7 mouse cellular contexts compared by ENCODE assay signal in the genomic region with DNA sequence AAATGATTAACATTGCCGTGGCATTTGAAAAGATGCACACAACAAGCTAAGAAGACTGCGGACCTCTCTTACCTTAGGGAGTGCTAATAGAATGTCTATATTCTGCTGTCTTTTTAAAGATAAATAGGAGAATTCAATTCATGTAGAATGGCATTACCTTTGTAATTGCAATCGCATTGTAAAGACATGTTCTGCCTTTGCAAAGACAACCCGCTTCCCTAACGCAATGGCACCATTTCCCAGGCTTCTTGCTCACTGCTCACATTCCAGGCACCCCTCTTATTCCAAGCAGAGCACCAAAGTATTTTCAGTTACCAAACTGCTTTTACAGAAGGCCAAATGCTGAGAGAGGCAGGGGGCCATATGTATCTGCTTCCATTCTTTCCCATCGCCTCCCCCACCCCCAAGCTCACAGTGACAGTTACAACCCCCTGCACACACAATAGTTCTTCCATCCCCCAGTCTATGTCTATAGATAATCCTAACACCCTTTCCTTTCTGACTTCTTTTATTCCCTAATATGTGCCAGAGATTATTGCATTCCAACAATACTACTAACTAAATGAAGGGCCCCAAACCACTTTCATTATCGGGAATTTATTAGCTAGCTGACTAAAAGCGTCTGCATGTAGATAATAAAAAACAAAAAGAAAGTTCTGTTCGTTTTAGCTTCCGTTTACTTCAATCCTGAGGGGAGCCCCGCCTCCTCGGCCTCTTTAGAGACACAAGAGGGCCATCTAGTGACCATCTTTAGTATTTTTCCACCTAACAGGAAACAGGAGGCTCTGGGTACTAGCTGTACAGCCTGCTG. TPM values are rescaled to one million over a fixed set of nuclear protein-coding genes. Genes with fewer than 3 reads are reported as not detected.
A peak's percentile ranks its signal among the peaks of the same experiment; 100 is the strongest.
DNase-seq lines count a peak whose midpoint lies in the region; ATAC-seq and TF ChIP-seq lines count a peak whose summit lies in the region.

No protein-coding gene starts in this region.

- H3K36me3 ChIP-seq in forebrain, postnatal 0 days (ENCODE audit: insufficient read depth): no peaks in the 10 kb centered on the region
- no peaks in the 10 kb centered on the region for H3K36me3 ChIP-seq in hindbrain, embryonic 16.5 days (ENCODE audit: control insufficient read depth, insufficient read depth, low read length)

- peak overlapping the region; percentile 24 for H3K27ac ChIP-seq in forebrain, postnatal 0 days (ENCODE audit: low read depth, low read length)
- peak overlapping the region; percentile 61 for H3K27ac ChIP-seq in hindbrain, embryonic 16.5 days (ENCODE audit: low read depth, low read length)

- H3K4me1 ChIP-seq in forebrain, postnatal 0 days (ENCODE audit: insufficient read depth): no peaks in the 10 kb centered on the region
- no peaks in the 10 kb centered on the region for H3K4me1 ChIP-seq in hindbrain, embryonic 16.5 days (ENCODE audit: control insufficient read depth, insufficient read depth, low read depth, low read length)

- WGBS in forebrain, postnatal 0 days: 18% methylated on average over 12 of the region's 12 CpGs
- 13% methylated on average over 12 of the region's 12 CpGs for WGBS in hindbrain, embryonic 16.5 days

- H3K4me3 ChIP-seq in forebrain, postnatal 0 days (ENCODE audit: low read depth, low read length): peak overlapping the region; percentile 50
- peak overlapping the region; percentile 37 for H3K4me3 ChIP-seq in hindbrain, embryonic 16.5 days (ENCODE audit: low read length)

- TF ChIP-seq POLR2A in brain, embryonic 14.5 days (IDR thresholded peaks at IDR 0.05; ENCODE audit: borderline replicate concordance, extremely low read depth, insufficient read depth, insufficient read length, poor library complexity, severe bottlenecking): no peak

- H3K9ac ChIP-seq in forebrain, postnatal 0 days: peak overlapping the region; percentile 56; the same call in 1 of the 2 replicates
- peak overlapping the region; percentile 38; the same call in 1 of the 2 replicates for H3K9ac ChIP-seq in hindbrain, embryonic 16.5 days (ENCODE audit: low read depth, low read length)

- H3K4me2 ChIP-seq in forebrain, postnatal 0 days (ENCODE audit: low read depth): peak overlapping the region; percentile 67
- peak overlapping the region; percentile 71 for H3K4me2 ChIP-seq in hindbrain, embryonic 16.5 days (ENCODE audit: low read length)

- no peaks in the 10 kb centered on the region for H3K9me3 ChIP-seq in forebrain, postnatal 0 days (ENCODE audit: low read length)
- no peaks in the 10 kb centered on the region; the same call in 1 of the 2 replicates for H3K9me3 ChIP-seq in hindbrain, embryonic 16.5 days (ENCODE audit: control insufficient read depth, low read length)

- peak; percentile 62; the same call in 1 of the 2 replicates for TF ChIP-seq CTCF in brain, embryonic 14.5 days (IDR thresholded peaks at IDR 0.05; ENCODE audit: borderline replicate concordance, extremely low read depth, insufficient read depth, insufficient read length)
- TF ChIP-seq CTCF in forebrain, postnatal 0 days (IDR thresholded peaks at IDR 0.05; ENCODE audit: low read depth): peak; percentile 58

- DNase-seq in MN1 (ENCODE audit: low spot score): peak; percentile 35
- DNase-seq in brain, embryonic 14.5 days (ENCODE audit: low read depth): peak; percentile 91
- DNase-seq in forebrain, postnatal 0 days: peak; percentile 87
- peak; percentile 38 for DNase-seq in left cerebral cortex, adult 11 months (ENCODE audit: low spot score)
- peak; percentile 46 for DNase-seq in lung, postnatal 14 days
- DNase-seq in right cerebral cortex, adult 2 months (ENCODE audit: low spot score in 2 of 2): peak; percentile 57 to 65

- H3K27me3 ChIP-seq in forebrain, postnatal 0 days (ENCODE audit: insufficient read depth, low read length): no peaks in the 10 kb centered on the region
- no peaks in the 10 kb centered on the region for H3K27me3 ChIP-seq in hindbrain, embryonic 16.5 days (replicated peaks; ENCODE audit: control insufficient read depth, insufficient read depth, low read length)

- peak; percentile 59 for ATAC-seq in forebrain, postnatal 0 days
- peak; percentile 55; the same call in 1 of the 2 replicates for ATAC-seq in hindbrain, embryonic 16.5 days

RNA-seq across cellular contexts. Expression of gene Pcdh19, which starts 3.0 kb away (rescaled TPM):
- 15.2 and 24.4 TPM in 2 replicates for polyA plus RNA-seq in brain, embryonic 14.5 days (2012; rRNA removed)
- 44.9 and 67.1 TPM in 2 replicates for total RNA-seq in forebrain, postnatal 0 days (2014; rRNA removed)
- 15.8 and 23.6 TPM in 2 replicates for polyA plus RNA-seq in forebrain, postnatal 0 days (2015; fragmentation: Nextera tagmentation; extraction: Ambion mirVana)
- polyA plus RNA-seq in hindbrain, embryonic 16.5 days (2015; fragmentation: Nextera tagmentation; extraction: Ambion mirVana): 14.6 and 18.8 TPM in 2 replicates

Comparison
In these comparisons a context has a peak if more than half of its experiments do, and no peak if none do; other contexts are left out.
1. Peak in every context shown above with its lines: DNase-seq, ATAC-seq, H3K4me3 ChIP-seq and H3K27ac ChIP-seq.
2. DNase-seq: peak in every context shown above with its lines; median percentile 91 in brain, embryonic 14.5 days; 87 in forebrain, postnatal 0 days; 61 in right cerebral cortex, adult 2 months; 46 in lung, postnatal 14 days; 38 in left cerebral cortex, adult 11 months; 35 in MN1.